Mouse (Mus musculus): Measurements from ENCODE around the gene Mif4gd. TPM values are rescaled to one million over a fixed set of nuclear protein-coding genes. Genes with fewer than 3 reads are reported as not detected.
A peak's percentile ranks its signal among the peaks of the same experiment; 100 is the strongest.

The Mif4gd gene
- total and polyA plus RNA-seq, 2 experiments from 2014 or later, result 16.9 to 19.4 TPM

DNA sequence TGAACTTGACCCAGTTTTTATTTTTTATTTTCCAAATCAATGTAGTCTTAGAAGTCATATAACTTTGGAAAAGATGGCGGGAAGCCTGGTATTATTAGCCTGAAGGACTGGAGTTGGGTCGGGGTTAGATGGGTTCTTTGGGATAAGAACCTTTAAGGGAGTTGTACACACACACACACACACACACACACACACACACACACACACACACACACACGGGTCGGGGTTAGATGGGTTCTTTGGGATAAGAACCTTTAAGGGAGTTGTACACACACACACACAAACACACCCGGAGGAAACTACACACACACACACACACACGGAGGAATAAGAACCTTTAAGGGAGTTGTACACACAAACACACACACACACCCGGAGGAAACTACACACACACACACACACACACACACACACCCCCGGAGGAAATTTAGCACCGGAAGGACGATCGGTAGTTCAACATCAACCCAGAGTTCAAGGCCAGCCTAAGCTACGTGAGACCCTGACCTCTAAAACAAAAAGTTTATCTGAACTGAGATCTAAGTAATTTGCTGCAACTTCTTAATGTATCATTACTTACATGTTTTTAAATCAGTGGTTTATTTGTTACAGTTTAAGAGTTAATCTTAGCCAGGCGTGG, 15.8 kb upstream of the Mif4gd start:
- Histone ChIP-seq H3K4me3 (ENCODE audit: low read depth, low read length) (peak overlapping the region; percentile 74), H3K4me2 (ENCODE audit: low read depth) (peak overlapping the region; percentile 88), H3K27ac (ENCODE audit: low read depth, low read length) (no peak overlapping the region), H3K9ac (peak overlapping the region; percentile 22), H3K4me1 (ENCODE audit: insufficient read depth) (peaks cover 5% of the 10 kb centered on the region; the same call in 1 of the 2 replicates), H3K27me3 (ENCODE audit: insufficient read depth, low read length) (no peaks in the 10 kb centered on the region), H3K9me3 (ENCODE audit: low read length) (no peaks in the 10 kb centered on the region), H3K36me3 (ENCODE audit: insufficient read depth) (no peaks in the 10 kb centered on the region)
- no peak for DNase-seq
- WGBS, result 53% methylated on average over 13 of the region's 13 CpGs
- TF ChIP-seq CTCF (IDR thresholded peaks at IDR 0.05; ENCODE audit: low read depth), result no peak
- ATAC-seq, result no peak

DNA sequence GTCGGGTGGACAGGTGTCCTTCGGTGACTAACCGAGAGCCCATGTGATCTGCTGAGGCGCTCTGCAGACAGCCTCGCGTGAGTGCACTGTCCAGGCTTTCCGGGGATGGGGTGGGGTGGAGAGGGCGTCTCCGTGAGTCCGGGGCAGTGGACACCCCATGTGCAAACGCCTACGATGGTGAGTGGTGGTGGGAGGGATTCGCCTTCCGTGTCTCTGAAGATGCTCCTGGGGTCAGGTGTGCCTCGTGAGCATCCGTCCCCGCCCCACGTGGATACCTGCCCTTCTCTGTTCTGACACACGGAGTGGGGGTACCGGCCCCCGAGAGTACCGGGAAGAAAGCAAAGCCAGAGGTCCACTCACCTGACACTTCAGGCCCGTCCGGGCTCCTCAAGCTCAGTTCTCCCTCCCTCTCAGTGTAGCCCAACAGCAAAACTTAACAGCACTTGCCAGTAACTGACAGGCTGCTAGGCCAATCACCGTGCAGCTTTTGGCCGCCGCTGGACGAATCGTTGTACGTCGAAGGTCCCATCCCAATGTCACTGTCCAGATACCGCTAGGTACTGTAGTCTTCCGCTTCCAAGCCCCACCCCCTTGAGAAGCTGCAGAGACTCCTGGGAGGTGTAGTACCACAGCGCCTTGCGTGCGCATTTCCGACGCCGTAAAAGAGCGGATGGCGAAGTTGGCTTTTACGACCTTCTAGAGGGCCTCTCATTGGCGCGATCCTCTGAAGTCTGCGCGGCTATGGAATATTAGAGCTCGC, 15.1 kb upstream of the Mif4gd start, which contains the start of gene Slc25a19:
Slc25a19 (minus strand) TSS at position 591 of the 760 bp plus-strand sequence.
- Histone ChIP-seq H3K27ac (ENCODE audit: low read depth, low read length) (0 out of 2 replicates have a peak within 1 kb of the TSS, but pooled peaks have one; percentile 36), H3K4me2 (ENCODE audit: low read depth) (peak within 1 kb of the TSS; percentile 88), H3K27me3 (ENCODE audit: insufficient read depth, low read length) (no peaks in the 10 kb centered on the region), H3K9ac (peak within 1 kb of the TSS; percentile 65), H3K4me1 (ENCODE audit: insufficient read depth) (peaks cover 5% of the 10 kb centered on the region; the same call in 1 of the 2 replicates), H3K4me3 (ENCODE audit: low read depth, low read length) (peak within 1 kb of the TSS; percentile 74), H3K36me3 (ENCODE audit: insufficient read depth) (peaks cover 2% of the 10 kb centered on the region), H3K9me3 (ENCODE audit: low read length) (no peaks in the 10 kb centered on the region)
- WGBS, result under 1% methylated on average over 47 of the region's 47 CpGs
- ATAC-seq (peak; percentile 100), DNase-seq (peak; percentile 98)
- no peak for TF ChIP-seq CTCF (IDR thresholded peaks at IDR 0.05; ENCODE audit: low read depth)

DNA sequence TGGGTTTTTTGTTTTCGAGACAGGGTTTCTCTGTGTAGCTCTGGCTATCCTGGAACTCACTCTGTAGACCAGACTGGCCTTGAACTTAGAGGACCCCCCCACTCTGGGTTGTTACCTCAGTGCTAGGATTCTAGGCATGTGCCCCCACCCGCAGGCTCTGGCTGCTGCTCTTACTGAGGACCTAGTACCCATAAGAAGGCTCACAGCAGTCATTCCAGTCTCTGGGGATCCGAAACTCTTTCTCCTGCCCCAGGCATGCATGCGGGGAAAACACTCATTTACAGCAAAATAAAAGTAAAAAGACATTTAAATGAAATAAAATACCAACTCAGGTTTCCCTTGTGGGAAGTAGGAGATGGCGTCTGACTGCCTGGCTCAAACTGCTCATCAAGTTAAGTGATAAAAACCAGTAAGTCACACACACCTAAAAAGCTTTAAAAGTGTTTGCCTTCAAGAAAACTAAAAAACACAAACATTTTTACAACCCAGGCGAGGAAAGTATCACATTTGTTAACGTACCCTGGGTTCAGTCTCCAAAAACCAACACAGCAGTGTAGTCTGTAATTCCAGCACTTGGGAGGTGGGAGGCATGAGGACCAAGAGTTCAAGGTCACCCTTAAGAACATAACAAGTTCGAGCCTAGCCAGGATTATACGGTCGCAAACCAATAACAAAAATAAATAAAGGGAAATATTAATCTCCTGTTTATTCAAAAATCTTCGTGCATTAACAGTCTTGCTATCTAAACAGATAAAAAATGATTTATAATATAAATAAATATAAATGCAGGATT, 14.3 kb upstream of the Mif4gd start:
- H3K27ac ChIP-seq (ENCODE audit: low read depth, low read length), result no peak overlapping the region
- peak overlapping the region; percentile 65 for H3K9ac ChIP-seq
- 55% methylated on average over 11 of the region's 11 CpGs for WGBS
- no peaks in the 10 kb centered on the region for H3K9me3 ChIP-seq (ENCODE audit: low read length)
- H3K4me3 ChIP-seq (ENCODE audit: low read depth, low read length), result peak overlapping the region; percentile 74
- peaks cover 11% of the 10 kb centered on the region for H3K36me3 ChIP-seq (ENCODE audit: insufficient read depth)
- no peaks in the 10 kb centered on the region for H3K27me3 ChIP-seq (ENCODE audit: insufficient read depth, low read length)
- DNase-seq (no peak), ATAC-seq (no peak)
- no peak for TF ChIP-seq CTCF (IDR thresholded peaks at IDR 0.05; ENCODE audit: low read depth)
- H3K4me1 ChIP-seq (ENCODE audit: insufficient read depth), result peaks cover 5% of the 10 kb centered on the region; the same call in 1 of the 2 replicates
- peak overlapping the region; percentile 88 for H3K4me2 ChIP-seq (ENCODE audit: low read depth)

GRCm38 (mm10) chr11:115625877-115626276, 13.1 kb upstream of the Mif4gd start:
- DNase-seq, result no peak
- no peak overlapping the region for H3K4me2 ChIP-seq (ENCODE audit: low read depth)
- H3K27ac ChIP-seq (ENCODE audit: low read depth, low read length), result no peak overlapping the region
- no peak for ATAC-seq
- H3K4me3 ChIP-seq (ENCODE audit: low read depth, low read length), result no peak overlapping the region
- WGBS, result 77% methylated on average over 9 of the region's 9 CpGs
- H3K9me3 ChIP-seq (ENCODE audit: low read length), result no peaks in the 10 kb centered on the region
- H3K27me3 ChIP-seq (ENCODE audit: insufficient read depth, low read length), result no peaks in the 10 kb centered on the region
- no peak overlapping the region for H3K9ac ChIP-seq
- peaks cover 5% of the 10 kb centered on the region; the same call in 1 of the 2 replicates for H3K4me1 ChIP-seq (ENCODE audit: insufficient read depth)
- peaks cover 19% of the 10 kb centered on the region for H3K36me3 ChIP-seq (ENCODE audit: insufficient read depth)
- no peak for TF ChIP-seq CTCF (IDR thresholded peaks at IDR 0.05; ENCODE audit: low read depth)

DNA sequence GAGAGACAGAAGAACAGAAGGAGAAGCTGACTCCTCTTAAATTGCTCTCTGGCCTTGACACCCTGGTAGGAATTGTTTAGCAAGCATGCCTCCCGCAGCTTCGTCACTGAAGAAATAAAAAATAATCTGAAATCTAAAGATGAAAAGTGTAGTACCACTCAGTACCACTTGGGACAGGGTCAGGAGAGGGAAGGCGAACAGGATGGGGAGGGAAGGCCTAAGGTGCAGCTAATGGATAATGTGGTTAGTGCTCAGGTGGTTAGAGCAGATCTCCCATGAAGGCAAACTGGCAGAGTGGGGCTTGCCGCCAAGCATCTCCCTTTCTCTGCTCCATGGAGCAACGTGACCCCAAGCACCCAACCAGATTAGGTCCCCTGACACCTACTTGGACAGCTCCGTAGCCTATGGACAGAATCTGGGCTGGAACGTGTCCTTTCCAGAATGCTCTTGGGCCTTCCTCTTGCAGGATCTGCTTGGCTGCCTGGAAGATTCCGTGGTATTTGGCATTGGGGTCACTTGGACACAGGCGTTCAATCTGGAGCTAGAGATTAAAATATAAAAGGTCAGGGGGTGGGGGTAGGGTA, 10.8 kb upstream of the Mif4gd start:
- no peak for DNase-seq
- H3K36me3 ChIP-seq (ENCODE audit: insufficient read depth), result peaks cover 37% of the 10 kb centered on the region
- H3K4me2 ChIP-seq (ENCODE audit: low read depth), result no peak overlapping the region
- no peak overlapping the region for H3K27ac ChIP-seq (ENCODE audit: low read depth, low read length)
- ATAC-seq, result no peak
- H3K4me3 ChIP-seq (ENCODE audit: low read depth, low read length), result no peak overlapping the region
- WGBS, result 72% methylated on average over 9 of the region's 9 CpGs
- H3K4me1 ChIP-seq (ENCODE audit: insufficient read depth), result peaks cover 5% of the 10 kb centered on the region; the same call in 1 of the 2 replicates
- no peaks in the 10 kb centered on the region for H3K27me3 ChIP-seq (ENCODE audit: insufficient read depth, low read length)
- no peak overlapping the region for H3K9ac ChIP-seq
- H3K9me3 ChIP-seq (ENCODE audit: low read length), result no peaks in the 10 kb centered on the region
- TF ChIP-seq CTCF (IDR thresholded peaks at IDR 0.05; ENCODE audit: low read depth), result peak; percentile 64

GRCm38 (mm10) chr11:115619949-115620348, 7.2 kb upstream of the Mif4gd start:
- Histone ChIP-seq H3K27me3 (ENCODE audit: insufficient read depth, low read length) (no peaks in the 10 kb centered on the region), H3K4me1 (ENCODE audit: insufficient read depth) (no peaks in the 10 kb centered on the region), H3K4me2 (ENCODE audit: low read depth) (no peak overlapping the region), H3K9me3 (ENCODE audit: low read length) (no peaks in the 10 kb centered on the region), H3K27ac (ENCODE audit: low read depth, low read length) (no peak overlapping the region), H3K4me3 (ENCODE audit: low read depth, low read length) (no peak overlapping the region), H3K9ac (no peak overlapping the region), H3K36me3 (ENCODE audit: insufficient read depth) (peaks cover 48% of the 10 kb centered on the region)
- no peak for DNase-seq
- 95% methylated on average over 7 of the region's 7 CpGs for WGBS
- no peak for TF ChIP-seq CTCF (IDR thresholded peaks at IDR 0.05; ENCODE audit: low read depth)
- ATAC-seq, result no peak
